Mouse (Mus musculus): Measurements from ENCODE around the gene Aurkb. TPM values are rescaled to one million over a fixed set of nuclear protein-coding genes. Genes with fewer than 3 reads are reported as not detected.

Aurkb gene
- total and polyA plus RNA-seq, 3 experiments, result 120 to 170 (median 159) TPM

DNA sequence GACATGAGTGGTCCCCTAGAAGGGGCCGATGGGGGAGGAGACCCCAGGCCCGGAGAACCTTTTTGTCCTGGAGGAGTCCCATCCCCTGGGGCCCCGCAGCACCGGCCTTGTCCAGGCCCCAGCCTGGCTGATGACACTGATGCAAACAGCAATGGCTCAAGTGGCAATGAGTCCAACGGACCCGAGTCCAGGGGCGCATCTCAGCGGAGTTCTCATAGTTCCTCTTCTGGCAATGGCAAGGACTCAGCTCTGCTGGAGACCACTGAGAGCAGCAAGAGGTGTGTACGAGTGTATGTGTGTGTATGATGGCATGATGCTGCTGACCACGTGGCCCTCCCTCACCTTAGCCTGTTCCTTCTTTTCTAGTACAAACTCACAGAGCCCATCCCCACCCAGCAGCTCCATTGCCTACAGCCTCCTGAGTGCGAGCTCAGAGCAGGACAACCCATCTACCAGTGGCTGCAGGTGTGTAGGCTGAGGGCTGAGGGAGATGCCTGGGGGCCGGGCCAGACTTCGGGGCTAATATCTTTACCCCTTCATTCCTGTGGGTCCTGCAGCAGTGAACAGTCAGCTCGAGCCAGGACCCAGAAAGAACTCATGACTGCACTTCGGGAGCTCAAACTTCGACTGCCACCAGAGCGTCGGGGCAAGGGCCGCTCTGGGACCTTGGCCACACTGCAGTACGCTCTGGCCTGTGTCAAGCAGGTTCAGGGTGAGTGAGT lies 55.4 kb downstream of the Aurkb start:
- DNase-seq (ENCODE audit: low read depth, low spot score), result no peak
- Histone ChIP-seq H3K9me3 (replicated peaks; ENCODE audit: insufficient read depth, low read length) (no peaks in the 10 kb centered on the region), H3K4me1 (ENCODE audit: control insufficient read depth in 1 of 2, insufficient read depth in 2 of 2, low read length in 2 of 2) (peaks cover 17 to 21% of the 10 kb centered on the region in 2 experiments), H3K36me3 (ENCODE audit: control insufficient read depth in 1 of 2, insufficient read depth in 2 of 2, low read length in 2 of 2) (peaks cover 0 to 11% of the 10 kb centered on the region in 2 experiments; a peak in 2 of 4 replicates), H3K4me3 (ENCODE audit: control insufficient read depth in 1 of 2, insufficient read depth in 1 of 2, low read depth in 2 of 2, low read length in 2 of 2) (no peak overlapping the region), H3K9ac (ENCODE audit: control insufficient read depth, low read depth, low read length, poor library complexity, severe bottlenecking) (no peak overlapping the region; the same call in 1 of the 2 replicates), H3K27me3 (ENCODE audit: control insufficient read depth in 1 of 2, insufficient read depth in 2 of 2, low read length in 2 of 2) (no peaks in the 10 kb centered on the region), H3K79me2 (ENCODE audit: control insufficient read depth, insufficient read depth, low read length, poor library complexity) (peaks cover 17% of the 10 kb centered on the region), H3K27ac (ENCODE audit: control insufficient read depth, low read depth, low read length) (no peak overlapping the region)
- TF ChIP-seq MXI1 (IDR thresholded peaks at IDR 0.05; ENCODE audit: low read depth, low read length) (no peak), ELF1 (IDR thresholded peaks at IDR 0.05; ENCODE audit: low read depth, low read length) (no peak), KAT2A (conservative IDR thresholded peaks at IDR 0.05; ENCODE audit: low read depth, low read length) (no peak), E2F4 (IDR thresholded peaks at IDR 0.05; ENCODE audit: borderline replicate concordance, low read depth, low read length) (no peak), USF1 (IDR thresholded peaks at IDR 0.05; ENCODE audit: low read depth, low read length) (no peak), MYB (IDR thresholded peaks at IDR 0.05; ENCODE audit: low read depth, low read length) (no peak), UBTF (IDR thresholded peaks at IDR 0.05; ENCODE audit: borderline replicate concordance, insufficient read depth, low read depth, low read length) (no peak), MAX (IDR thresholded peaks at IDR 0.05; ENCODE audit: low read length) (no peak), CHD1 (IDR thresholded peaks at IDR 0.05; ENCODE audit: low read depth, low read length) (no peak), MAZ (IDR thresholded peaks at IDR 0.05; ENCODE audit: low read depth, low read length) (no peak), POLR2AphosphoS5 (IDR thresholded peaks at IDR 0.05; ENCODE audit: borderline replicate concordance, low read depth, low read length) (no peak), RCOR1 (IDR thresholded peaks at IDR 0.05; ENCODE audit: low read depth, low read length) (no peak)

Other genes starting within 250 kb of the Aurkb start
- 59.6 and 70.7 TPM in 2 replicates for gene Ndel1, start 173.8 kb upstream of the Aurkb start, total RNA-seq (2012; rRNA removed)
- gene Ndel1, start 173.8 kb upstream of the Aurkb start, polyA plus RNA-seq (2012; ENCODE audit: insufficient read depth in 1 of 2, insufficient read length in 2 of 2, low read depth in 1 of 2, low replicate concordance in 2 of 2, missing spikeins in 1 of 2), result 10 to 100 TPM; 55.0 to 61.2 TPM
- gene Rnf222, start 157.1 kb upstream of the Aurkb start, total RNA-seq (2012; rRNA removed), result 0.23 TPM in 2 replicates
- gene Rnf222, start 157.1 kb upstream of the Aurkb start, polyA plus RNA-seq (2012; ENCODE audit: insufficient read depth in 1 of 2, insufficient read length in 2 of 2, low read depth in 1 of 2, low replicate concordance in 2 of 2, missing spikeins in 1 of 2), result under 1 TPM in 1 of 2 experiments, not detected in 1; 0.28 TPM
- gene Rpl26, start 144.1 kb upstream of the Aurkb start, total RNA-seq (2012; rRNA removed), result 5,179 and 5,512 TPM in 2 replicates
- gene Rpl26, start 144.1 kb upstream of the Aurkb start, polyA plus RNA-seq (2012; ENCODE audit: insufficient read depth in 1 of 2, insufficient read length in 2 of 2, low read depth in 1 of 2, low replicate concordance in 2 of 2, missing spikeins in 1 of 2), result 1,000 to 10,000 TPM in 1 of 2 experiments, not detected in 1; 3,167 TPM
- not detected in 2 replicates for gene Odf4, start 118.6 kb upstream of the Aurkb start, total RNA-seq (2012; rRNA removed)
- gene Odf4, start 118.6 kb upstream of the Aurkb start, polyA plus RNA-seq (2012; ENCODE audit: insufficient read depth in 1 of 2, insufficient read length in 2 of 2, low read depth in 1 of 2, low replicate concordance in 2 of 2, missing spikeins in 1 of 2), result not detected
- 0.23 TPM in 1 of 2 replicates, not detected in the other for gene Arhgef15, start 88.2 kb upstream of the Aurkb start, total RNA-seq (2012; rRNA removed)
- gene Arhgef15, start 88.2 kb upstream of the Aurkb start, polyA plus RNA-seq (2012; ENCODE audit: insufficient read depth in 1 of 2, insufficient read length in 2 of 2, low read depth in 1 of 2, low replicate concordance in 2 of 2, missing spikeins in 1 of 2), result under 1 TPM in 1 of 2 experiments, not detected in 1; 0.74 TPM
- gene Slc25a35, start 77.5 kb upstream of the Aurkb start, total RNA-seq (2012; rRNA removed), result 3.3 and 4.9 TPM in 2 replicates
- 1 to 10 TPM in 1 of 2 experiments, not detected in 1; 3.3 TPM for gene Slc25a35, start 77.5 kb upstream of the Aurkb start, polyA plus RNA-seq (2012; ENCODE audit: insufficient read depth in 1 of 2, insufficient read length in 2 of 2, low read depth in 1 of 2, low replicate concordance in 2 of 2, missing spikeins in 1 of 2)
- gene Rangrf, start 70.5 kb upstream of the Aurkb start, total RNA-seq (2012; rRNA removed), result 182 and 207 TPM in 2 replicates
- gene Rangrf, start 70.5 kb upstream of the Aurkb start, polyA plus RNA-seq (2012; ENCODE audit: insufficient read depth in 1 of 2, insufficient read length in 2 of 2, low read depth in 1 of 2, low replicate concordance in 2 of 2, missing spikeins in 1 of 2), result 100 to 1,000 TPM in 1 of 2 experiments, not detected in 1; 159 TPM
- 124 and 130 TPM in 2 replicates for gene Pfas, start 37.2 kb upstream of the Aurkb start, total RNA-seq (2012; rRNA removed)
- gene Pfas, start 37.2 kb upstream of the Aurkb start, polyA plus RNA-seq (2012; ENCODE audit: insufficient read depth in 1 of 2, insufficient read length in 2 of 2, low read depth in 1 of 2, low replicate concordance in 2 of 2, missing spikeins in 1 of 2), result 100 to 1,000 TPM in 1 of 2 experiments, 10 to 100 TPM in 1; 63.5 to 149 TPM
- 16.0 and 19.5 TPM in 2 replicates for gene Ctc1, start 29.7 kb upstream of the Aurkb start, total RNA-seq (2012; rRNA removed)
- 10 to 100 TPM in 1 of 2 experiments, not detected in 1; 59.1 TPM for gene Ctc1, start 29.7 kb upstream of the Aurkb start, polyA plus RNA-seq (2012; ENCODE audit: insufficient read depth in 1 of 2, insufficient read length in 2 of 2, low read depth in 1 of 2, low replicate concordance in 2 of 2, missing spikeins in 1 of 2)
- gene Borcs6, start 14.1 kb downstream of the Aurkb start, total RNA-seq (2012; rRNA removed), result 9.2 and 10.2 TPM in 2 replicates
- 1 to 10 TPM in 1 of 2 experiments, not detected in 1; 9.3 TPM for gene Borcs6, start 14.1 kb downstream of the Aurkb start, polyA plus RNA-seq (2012; ENCODE audit: insufficient read depth in 1 of 2, insufficient read length in 2 of 2, low read depth in 1 of 2, low replicate concordance in 2 of 2, missing spikeins in 1 of 2)
- gene Tmem107, start 25.2 kb downstream of the Aurkb start, total RNA-seq (2012; rRNA removed), result 44.8 and 47.0 TPM in 2 replicates
- gene Tmem107, start 25.2 kb downstream of the Aurkb start, polyA plus RNA-seq (2012; ENCODE audit: insufficient read depth in 1 of 2, insufficient read length in 2 of 2, low read depth in 1 of 2, low replicate concordance in 2 of 2, missing spikeins in 1 of 2), result 10 to 100 TPM in 1 of 2 experiments, not detected in 1; 79.5 TPM
- gene Vamp2, start 42.8 kb downstream of the Aurkb start, total RNA-seq (2012; rRNA removed), result 3.3 and 4.2 TPM in 2 replicates
- 10 to 100 TPM in 1 of 2 experiments, not detected in 1; 28.9 TPM for gene Vamp2, start 42.8 kb downstream of the Aurkb start, polyA plus RNA-seq (2012; ENCODE audit: insufficient read depth in 1 of 2, insufficient read length in 2 of 2, low read depth in 1 of 2, low replicate concordance in 2 of 2, missing spikeins in 1 of 2)
- 4.5 and 5.6 TPM in 2 replicates for gene Per1, start 49.6 kb downstream of the Aurkb start, total RNA-seq (2012; rRNA removed)
- gene Per1, start 49.6 kb downstream of the Aurkb start, polyA plus RNA-seq (2012; ENCODE audit: insufficient read depth in 1 of 2, insufficient read length in 2 of 2, low read depth in 1 of 2, low replicate concordance in 2 of 2, missing spikeins in 1 of 2), result 10 to 100 TPM in 1 of 2 experiments, not detected in 1; 34.9 TPM
- gene Hes7, start 74.8 kb downstream of the Aurkb start, total RNA-seq (2012; rRNA removed), result 0.08 TPM in 1 of 2 replicates, not detected in the other
- gene Hes7, start 74.8 kb downstream of the Aurkb start, polyA plus RNA-seq (2012; ENCODE audit: insufficient read depth in 1 of 2, insufficient read length in 2 of 2, low read depth in 1 of 2, low replicate concordance in 2 of 2, missing spikeins in 1 of 2), result 1 to 10 TPM in 1 of 2 experiments, not detected in 1; 1.4 TPM
- gene 9130213A22Rik, start 76.9 kb downstream of the Aurkb start, total RNA-seq (2012; rRNA removed), result 0.08 TPM in 1 of 2 replicates, not detected in the other
- gene 9130213A22Rik, start 76.9 kb downstream of the Aurkb start, polyA plus RNA-seq (2012; ENCODE audit: insufficient read depth in 1 of 2, insufficient read length in 2 of 2, low read depth in 1 of 2, low replicate concordance in 2 of 2, missing spikeins in 1 of 2), result under 1 TPM in 1 of 2 experiments, not detected in 1; 0.26 TPM
- not detected in 2 replicates for gene Aloxe3, start 80.2 kb downstream of the Aurkb start, total RNA-seq (2012; rRNA removed)
- under 1 TPM in 1 of 2 experiments, not detected in 1; 0.13 TPM for gene Aloxe3, start 80.2 kb downstream of the Aurkb start, polyA plus RNA-seq (2012; ENCODE audit: insufficient read depth in 1 of 2, insufficient read length in 2 of 2, low read depth in 1 of 2, low replicate concordance in 2 of 2, missing spikeins in 1 of 2)
- gene Alox12b, start 111.3 kb downstream of the Aurkb start, total RNA-seq (2012; rRNA removed), result not detected in 2 replicates
- not detected for gene Alox12b, start 111.3 kb downstream of the Aurkb start, polyA plus RNA-seq (2012; ENCODE audit: insufficient read depth in 1 of 2, insufficient read length in 2 of 2, low read depth in 1 of 2, low replicate concordance in 2 of 2, missing spikeins in 1 of 2)
- gene Alox8, start 152.2 kb downstream of the Aurkb start, total RNA-seq (2012; rRNA removed), result 0.31 and 0.56 TPM in 2 replicates
- under 1 TPM in 1 of 2 experiments, not detected in 1; 0.07 TPM for gene Alox8, start 152.2 kb downstream of the Aurkb start, polyA plus RNA-seq (2012; ENCODE audit: insufficient read depth in 1 of 2, insufficient read length in 2 of 2, low read depth in 1 of 2, low replicate concordance in 2 of 2, missing spikeins in 1 of 2)
- gene Gucy2e, start 191.4 kb downstream of the Aurkb start, total RNA-seq (2012; rRNA removed), result not detected in 2 replicates
- not detected for gene Gucy2e, start 191.4 kb downstream of the Aurkb start, polyA plus RNA-seq (2012; ENCODE audit: insufficient read depth in 1 of 2, insufficient read length in 2 of 2, low read depth in 1 of 2, low replicate concordance in 2 of 2, missing spikeins in 1 of 2)

Data from MEL (cell line).